Mouse (Mus musculus): ENCODE data around the gene Ttc7. TPM values are rescaled to one million over a fixed set of nuclear protein-coding genes. Genes with fewer than 3 reads are reported as not detected.
"Not testable (repeated sequence)": the region's sequence is repeated elsewhere in the genome, so short reads cannot be mapped to it uniquely, and the experiment has no call there.

The Ttc7 gene
- polyA plus RNA-seq, 1 experiment = 8.9 TPM

DNA sequence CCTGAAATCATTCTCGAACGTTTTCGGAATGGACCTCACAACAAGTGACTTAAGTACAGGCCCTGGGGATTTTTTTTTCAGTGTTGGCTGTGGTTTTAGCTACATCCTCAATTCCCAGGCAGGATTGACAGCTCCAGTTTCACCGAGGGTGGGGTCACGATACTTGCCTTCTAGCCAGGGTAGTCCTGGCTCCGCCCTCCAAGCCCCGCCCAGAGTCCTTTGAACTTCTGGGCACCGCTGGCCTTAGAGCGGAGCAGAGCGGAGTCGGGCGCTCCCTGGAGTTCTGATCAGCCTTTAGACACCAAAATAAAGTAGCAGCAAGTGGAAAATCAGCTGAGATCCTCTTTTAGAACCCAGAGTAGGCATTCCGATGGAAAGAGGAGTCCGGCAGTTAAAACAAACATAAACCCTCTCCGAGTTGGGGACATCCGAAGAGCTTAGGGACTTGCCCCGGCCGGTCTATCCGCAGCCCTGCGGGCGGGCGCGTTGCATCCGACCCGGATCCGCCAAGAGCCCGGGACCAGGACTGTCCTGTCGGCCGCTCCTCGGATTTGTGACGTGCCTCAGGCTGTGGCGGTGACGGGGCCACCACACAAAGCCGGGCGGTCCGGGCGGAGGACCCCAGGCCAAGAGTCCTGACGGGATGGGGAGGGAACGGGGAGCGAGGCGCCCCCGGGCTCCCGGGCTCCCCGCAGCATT lies 530 bp upstream of the Ttc7 start:
- peak overlapping the region; percentile 78 for H3K4me3 ChIP-seq (ENCODE audit: insufficient read depth, low read depth, low read length)
- peak overlapping the region; percentile 71 for H3K27ac ChIP-seq (replicated peaks; ENCODE audit: low read depth, low read length)
- H3K4me1 ChIP-seq (ENCODE audit: control insufficient read depth, insufficient read depth, insufficient read length, low read length) = peaks cover 2% of the 10 kb centered on the region; the same call in 1 of the 2 replicates

DNA sequence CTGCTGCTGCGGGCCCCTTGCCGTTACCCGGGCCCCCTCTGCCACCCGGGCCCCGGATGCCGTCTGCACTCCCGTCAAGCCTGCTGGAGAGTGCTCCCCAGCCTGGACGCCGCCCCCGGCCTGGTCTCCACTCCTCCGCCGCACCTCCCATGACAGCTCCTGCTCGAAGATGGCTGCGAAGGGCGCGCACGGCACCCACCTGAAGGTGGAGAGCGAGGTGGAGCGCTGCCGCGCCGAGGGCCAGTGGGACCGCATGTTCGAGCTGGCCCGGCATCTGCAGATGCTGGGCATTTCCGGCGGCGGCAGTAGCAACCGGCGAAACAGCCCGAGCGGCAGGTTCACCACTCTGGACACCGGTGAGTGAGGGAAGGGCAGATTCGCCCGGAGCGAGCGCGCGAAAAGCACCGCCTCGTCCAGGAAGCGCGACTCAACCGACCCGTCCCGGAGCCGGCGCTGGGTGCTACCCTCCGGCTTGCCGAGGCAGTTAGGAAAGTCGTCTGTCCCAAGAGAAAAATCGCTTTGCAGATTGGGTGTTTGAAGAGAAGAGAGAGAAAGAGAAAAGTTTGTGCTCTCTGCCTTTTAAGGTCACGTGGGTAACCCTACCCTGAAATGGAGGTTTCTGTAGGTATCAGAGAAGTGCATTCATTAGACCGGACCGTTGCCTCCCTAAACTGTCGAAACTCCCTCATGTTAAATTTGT lies 519 bp downstream of the Ttc7 start:
- Histone ChIP-seq H3K4me3 (ENCODE audit: insufficient read depth, low read depth, low read length) (peak overlapping the region; percentile 78), H3K4me1 (ENCODE audit: control insufficient read depth, insufficient read depth, insufficient read length, low read length) (peaks cover 2% of the 10 kb centered on the region; the same call in 1 of the 2 replicates), H3K27ac (replicated peaks; ENCODE audit: low read depth, low read length) (no peak overlapping the region)

DNA sequence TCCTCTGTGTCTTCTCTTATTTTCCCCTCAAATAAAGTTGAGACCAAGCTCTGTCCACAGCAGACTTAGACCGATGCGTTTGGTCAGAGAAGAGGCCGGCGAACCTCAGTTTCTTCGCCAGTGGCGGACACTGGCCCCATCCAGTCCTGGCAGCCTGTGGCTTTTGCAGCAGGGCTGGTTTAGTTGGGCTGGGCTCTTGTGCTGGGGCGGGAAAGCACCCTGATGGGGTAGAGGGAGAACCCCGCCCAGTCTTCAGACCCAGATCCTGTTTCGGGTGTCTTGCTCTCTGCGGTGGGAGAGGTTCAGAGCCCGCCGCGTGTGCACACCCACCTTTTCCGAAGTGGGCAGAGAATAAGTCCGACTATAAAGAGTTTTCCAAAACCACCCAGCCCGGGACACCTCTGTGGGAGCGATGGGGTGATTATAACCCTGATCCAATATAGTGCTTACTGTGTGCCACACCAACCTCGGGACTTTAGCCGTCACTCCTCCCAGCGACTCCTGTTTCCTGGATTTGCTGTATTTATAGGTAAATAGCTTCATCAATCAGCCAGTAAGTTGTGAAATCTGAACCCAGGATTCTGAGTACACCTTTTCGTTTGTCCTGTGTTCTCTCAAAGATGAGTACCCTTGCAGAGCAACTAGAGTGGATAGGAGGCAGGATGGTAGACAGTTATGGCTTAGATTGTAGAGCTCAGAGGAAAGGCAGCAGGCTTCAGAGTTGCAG lies 1.2 kb downstream of the Ttc7 start:
- Histone ChIP-seq H3K4me1 (ENCODE audit: control insufficient read depth, insufficient read depth, insufficient read length, low read length) (peaks cover 2% of the 10 kb centered on the region; the same call in 1 of the 2 replicates), H3K27ac (replicated peaks; ENCODE audit: low read depth, low read length) (no peak overlapping the region), H3K4me3 (ENCODE audit: insufficient read depth, low read depth, low read length) (peak overlapping the region; percentile 78)

DNA sequence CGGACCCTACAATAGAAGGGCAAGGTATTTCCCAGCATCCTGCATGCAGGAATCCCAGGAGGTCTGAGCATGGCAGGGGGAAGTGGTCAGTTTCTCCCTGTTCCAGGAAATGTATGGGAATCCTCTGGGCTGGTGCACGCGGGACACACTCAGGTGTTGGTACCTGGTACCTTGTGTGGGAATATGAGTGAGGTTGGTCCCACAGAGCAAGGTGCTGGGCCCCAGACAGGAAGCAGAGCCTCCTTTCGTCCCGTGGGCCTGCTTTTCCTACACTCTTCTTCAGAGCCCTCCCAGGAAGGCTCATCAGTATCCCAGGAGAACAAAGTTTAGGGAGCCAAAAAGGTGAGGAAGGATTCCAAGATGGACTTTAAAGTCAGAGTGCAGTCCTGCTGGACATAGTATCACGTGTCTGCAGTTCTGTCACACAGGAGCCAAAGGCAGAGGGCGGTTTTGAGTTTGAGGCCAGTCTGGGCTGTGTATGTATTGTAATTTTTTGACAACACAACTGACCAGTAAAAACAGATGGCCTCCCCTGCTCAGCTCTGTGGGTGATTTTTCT lies 1.9 kb downstream of the Ttc7 start:
- peaks cover 2% of the 10 kb centered on the region; the same call in 1 of the 2 replicates for H3K4me1 ChIP-seq (ENCODE audit: control insufficient read depth, insufficient read depth, insufficient read length, low read length)
- peak overlapping the region; percentile 78; the same call in 1 of the 2 replicates for H3K4me3 ChIP-seq (ENCODE audit: insufficient read depth, low read depth, low read length)
- H3K27ac ChIP-seq (replicated peaks; ENCODE audit: low read depth, low read length) = no peak overlapping the region

DNA sequence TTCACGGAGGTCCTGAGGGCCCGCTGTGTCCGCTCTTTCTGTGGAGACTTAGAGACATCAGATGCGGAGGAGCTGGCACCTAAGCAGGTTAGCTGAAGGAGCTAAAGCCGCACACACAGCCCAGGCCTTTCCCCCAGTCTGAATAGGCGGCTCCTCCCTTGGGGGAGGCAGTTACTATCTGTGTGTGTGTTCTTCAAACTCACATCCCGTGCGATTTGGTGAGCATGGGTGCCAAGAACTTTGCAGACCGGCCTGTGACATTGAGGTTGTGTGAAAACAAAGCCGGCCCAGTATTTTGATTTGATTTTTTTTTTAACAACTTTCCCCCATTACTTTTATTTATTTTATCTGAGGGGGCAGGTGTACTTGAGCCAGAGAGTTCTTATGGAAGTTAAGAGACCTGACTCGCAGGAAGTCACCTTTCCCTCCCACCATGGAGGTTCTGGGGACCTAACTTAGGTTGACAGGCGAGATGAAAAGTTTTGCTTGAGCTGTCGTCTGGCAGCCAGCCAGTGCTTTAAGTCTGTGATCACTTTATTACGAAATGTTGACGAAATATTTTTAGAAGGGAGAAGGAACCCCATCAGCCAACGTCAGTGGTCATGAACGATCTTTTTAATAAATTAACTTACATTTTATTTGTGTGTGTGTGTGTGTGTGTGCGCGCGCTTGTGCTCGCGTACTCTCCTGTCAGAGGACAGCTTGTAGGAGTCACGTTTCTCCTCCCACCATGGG lies 3.2 kb downstream of the Ttc7 start:
- H3K4me3 ChIP-seq (ENCODE audit: insufficient read depth, low read depth, low read length) = no peak overlapping the region
- peaks cover 2% of the 10 kb centered on the region; the same call in 1 of the 2 replicates for H3K4me1 ChIP-seq (ENCODE audit: control insufficient read depth, insufficient read depth, insufficient read length, low read length)
- H3K27ac ChIP-seq (replicated peaks; ENCODE audit: low read depth, low read length) = no peak overlapping the region

DNA sequence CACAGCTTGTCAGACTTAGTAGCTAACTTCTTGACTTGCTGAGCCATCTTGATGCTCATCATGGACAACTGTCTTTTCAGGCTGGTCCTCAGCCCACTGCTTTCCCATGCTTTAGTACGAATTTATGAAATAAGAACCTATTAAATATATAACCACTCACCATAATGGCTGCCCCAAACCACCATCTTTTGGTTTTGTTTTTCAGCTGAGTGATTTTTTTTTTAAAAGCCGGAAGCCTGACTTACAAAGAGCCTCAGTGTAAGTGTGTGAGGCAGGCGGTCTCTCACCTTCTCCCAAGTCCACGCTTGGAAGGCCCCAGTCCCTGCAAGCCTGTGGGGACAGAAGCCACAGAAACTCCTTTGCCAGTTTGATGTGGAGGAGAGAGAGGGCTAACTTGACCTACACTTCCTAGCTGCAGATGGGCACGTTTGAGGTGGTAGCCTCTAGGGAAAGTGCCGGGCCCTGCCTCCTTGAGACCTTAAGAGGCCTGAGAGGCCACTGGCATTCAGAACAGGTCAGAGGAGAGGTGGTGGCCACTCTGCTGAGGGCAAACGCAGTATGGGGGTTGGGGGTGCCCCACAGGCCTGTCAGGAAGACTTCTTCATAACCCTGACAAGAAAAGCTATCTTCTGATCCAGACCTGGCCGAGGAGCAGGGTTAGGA lies 3.9 kb downstream of the Ttc7 start:
- no peaks in the 10 kb centered on the region for H3K4me1 ChIP-seq (ENCODE audit: control insufficient read depth, insufficient read depth, insufficient read length, low read length)
- H3K4me3 ChIP-seq (ENCODE audit: insufficient read depth, low read depth, low read length) = no peak overlapping the region
- no peak overlapping the region for H3K27ac ChIP-seq (replicated peaks; ENCODE audit: low read depth, low read length)

DNA sequence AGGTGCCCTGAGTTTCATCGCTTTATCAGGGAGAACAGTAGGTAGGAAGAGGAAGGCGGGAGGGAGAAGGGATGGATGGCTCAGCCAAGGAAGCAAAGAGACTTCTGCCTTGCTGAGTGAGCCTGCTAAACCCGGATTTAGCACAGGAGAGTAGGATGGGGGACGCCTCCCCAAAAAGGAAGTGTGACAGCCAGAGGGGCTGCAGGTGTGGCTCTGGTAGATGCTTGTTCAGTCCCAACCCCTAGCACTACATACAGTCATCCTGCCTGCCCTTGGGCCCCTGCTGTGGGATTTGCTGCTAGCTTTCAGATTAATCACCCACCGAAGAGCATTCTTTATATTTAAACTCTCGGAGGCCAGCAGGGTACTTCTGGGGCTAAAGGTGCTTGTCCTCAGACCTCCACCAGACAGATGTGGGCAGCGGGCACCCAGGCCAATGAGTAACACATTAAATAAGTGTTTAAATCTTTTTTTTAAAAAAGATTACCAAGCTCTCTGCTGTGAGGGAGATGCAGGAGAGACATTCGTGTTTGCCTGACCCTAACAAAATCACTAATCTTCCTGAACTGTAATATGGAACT lies 4.6 kb downstream of the Ttc7 start:
- no peak overlapping the region for H3K4me3 ChIP-seq (ENCODE audit: insufficient read depth, low read depth, low read length)
- H3K4me1 ChIP-seq (ENCODE audit: control insufficient read depth, insufficient read depth, insufficient read length, low read length) = no peaks in the 10 kb centered on the region
- H3K27ac ChIP-seq (replicated peaks; ENCODE audit: low read depth, low read length) = no peak overlapping the region

DNA sequence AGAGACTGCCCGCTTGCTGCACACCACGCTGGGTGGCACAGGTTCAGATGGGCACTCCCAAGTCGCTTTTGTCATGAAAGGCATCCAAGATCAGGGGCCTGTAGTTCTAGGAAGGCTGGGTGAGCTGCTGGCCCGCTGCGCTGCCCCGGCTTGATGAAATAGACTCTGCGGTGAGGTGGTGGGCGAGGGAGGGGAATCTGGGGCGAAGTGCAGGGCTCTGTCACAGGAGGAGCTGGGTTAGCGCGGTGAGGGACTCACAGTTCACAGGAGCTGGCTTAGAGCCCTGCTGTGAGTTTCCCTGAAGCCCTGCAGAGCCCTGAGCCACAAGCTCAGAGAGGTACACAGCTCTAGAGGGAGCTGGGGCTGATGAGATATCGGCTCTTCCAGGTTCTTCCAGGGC lies 5.4 kb downstream of the Ttc7 start:
- Histone ChIP-seq H3K4me1 (ENCODE audit: control insufficient read depth, insufficient read depth, insufficient read length, low read length) (no peaks in the 10 kb centered on the region), H3K27ac (replicated peaks; ENCODE audit: low read depth, low read length) (no peak overlapping the region), H3K4me3 (ENCODE audit: insufficient read depth, low read depth, low read length) (no peak overlapping the region)

DNA sequence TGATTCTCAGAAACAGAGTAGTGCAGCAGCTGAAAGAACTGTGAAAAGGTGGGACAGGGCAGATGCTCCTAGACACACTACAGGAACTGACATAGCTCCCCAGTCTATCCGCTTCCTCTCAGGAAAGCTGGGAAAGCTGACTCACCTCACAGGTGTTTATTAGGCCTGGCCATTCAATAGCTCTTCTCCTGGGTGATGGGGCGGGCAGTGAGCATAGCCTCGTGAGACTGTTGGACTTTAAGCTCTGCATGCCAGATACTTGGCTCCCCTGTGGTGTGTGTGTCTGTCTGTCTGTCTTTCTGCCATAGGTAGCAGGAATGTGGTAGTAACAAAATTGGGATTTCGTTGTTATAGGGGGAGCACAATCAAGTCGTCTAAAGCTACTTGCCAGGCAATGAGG lies 6.7 kb downstream of the Ttc7 start:
- Histone ChIP-seq H3K27ac (replicated peaks; ENCODE audit: low read depth, low read length) (no peak overlapping the region), H3K4me3 (ENCODE audit: insufficient read depth, low read depth, low read length) (no peak overlapping the region), H3K4me1 (ENCODE audit: control insufficient read depth, insufficient read depth, insufficient read length, low read length) (no peaks in the 10 kb centered on the region)

DNA sequence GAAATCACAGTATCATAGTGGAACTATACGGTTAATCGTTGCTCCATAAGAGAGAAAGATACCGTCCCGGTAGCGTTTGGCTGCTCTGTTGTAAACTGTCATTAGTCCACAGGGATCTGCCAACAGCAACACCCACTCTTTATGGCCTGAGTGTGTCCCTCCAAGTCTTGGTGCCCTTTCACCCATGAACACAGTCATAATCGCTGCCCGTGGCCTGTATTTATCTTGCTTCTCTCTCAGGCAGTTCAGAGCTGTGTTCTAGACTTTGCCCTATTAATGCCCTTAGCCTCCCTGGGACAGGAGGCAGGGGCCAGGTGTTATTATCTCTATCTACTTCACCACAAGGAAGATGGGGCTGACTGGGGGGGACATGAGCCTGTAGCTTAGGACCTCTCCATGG lies 8.4 kb downstream of the Ttc7 start:
- Histone ChIP-seq H3K4me3 (ENCODE audit: insufficient read depth, low read depth, low read length) (no peak overlapping the region), H3K4me1 (ENCODE audit: control insufficient read depth, insufficient read depth, insufficient read length, low read length) (no peaks in the 10 kb centered on the region), H3K27ac (replicated peaks; ENCODE audit: low read depth, low read length) (no peak overlapping the region)

DNA sequence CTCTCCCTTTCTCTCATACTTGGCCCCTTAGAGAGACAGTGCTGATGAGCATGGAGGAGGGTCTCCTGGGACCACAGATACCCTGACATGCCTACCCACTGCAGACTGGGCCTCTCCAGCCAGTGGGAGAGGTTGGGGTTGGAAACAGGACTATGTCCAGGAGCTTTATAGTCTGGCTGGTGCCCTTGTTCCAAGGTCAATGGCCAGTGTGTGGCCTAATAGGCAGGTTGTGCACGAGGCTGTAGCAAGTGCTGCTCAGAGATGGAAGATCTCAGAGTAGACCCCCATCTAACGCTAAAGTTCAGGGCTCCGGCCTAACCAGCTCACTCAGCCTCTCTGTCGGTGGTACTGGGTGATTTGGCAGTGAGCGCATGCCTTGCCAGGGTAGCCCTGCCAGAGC lies 9.1 kb downstream of the Ttc7 start:
- Histone ChIP-seq H3K4me3 (ENCODE audit: insufficient read depth, low read depth, low read length) (no peak overlapping the region), H3K4me1 (ENCODE audit: control insufficient read depth, insufficient read depth, insufficient read length, low read length) (no peaks in the 10 kb centered on the region), H3K27ac (replicated peaks; ENCODE audit: low read depth, low read length) (no peak overlapping the region)

DNA sequence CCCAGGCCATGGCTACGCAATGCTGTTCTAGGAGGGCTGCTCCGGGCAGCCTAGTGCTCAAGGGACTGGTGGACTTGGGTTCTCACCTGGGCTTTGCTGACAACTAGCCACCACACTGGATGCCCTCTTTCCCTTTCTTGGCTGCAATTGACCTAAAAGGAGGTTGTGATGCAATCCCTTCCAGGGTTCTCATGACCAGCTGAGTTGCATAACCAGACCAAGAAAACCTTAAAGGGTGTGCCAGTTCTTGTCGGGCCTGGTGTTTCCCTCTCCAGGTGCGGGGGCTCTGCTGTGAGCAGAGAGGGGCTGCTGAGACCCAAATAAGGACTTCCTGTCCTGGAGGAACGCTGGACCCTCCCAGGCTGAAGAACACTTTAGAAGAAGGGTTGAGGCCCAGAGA lies 10.4 kb downstream of the Ttc7 start:
- no peaks in the 10 kb centered on the region for H3K4me1 ChIP-seq (ENCODE audit: control insufficient read depth, insufficient read depth, insufficient read length, low read length)
- H3K4me3 ChIP-seq (ENCODE audit: insufficient read depth, low read depth, low read length) = no peak overlapping the region
- H3K27ac ChIP-seq (replicated peaks; ENCODE audit: low read depth, low read length) = no peak overlapping the region

DNA sequence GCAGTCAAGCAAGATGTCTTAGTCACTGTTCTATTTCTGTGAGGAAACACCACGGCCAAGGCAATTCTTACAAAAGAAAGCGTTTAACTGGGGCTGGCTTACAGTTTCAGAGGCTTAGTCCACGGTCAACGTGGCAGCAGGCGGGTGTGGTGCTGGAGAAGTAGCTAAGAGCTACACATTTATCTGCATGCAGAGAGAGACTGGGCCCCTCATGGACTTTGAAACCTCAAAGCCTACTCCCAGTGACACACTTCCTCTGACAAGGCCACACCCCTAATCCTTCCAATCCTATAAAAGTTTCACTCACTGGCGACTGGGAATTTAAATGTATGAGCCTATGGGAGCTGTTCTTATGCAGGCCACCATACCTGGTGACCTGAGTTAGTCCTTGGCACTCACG lies 13.1 kb downstream of the Ttc7 start:
- Histone ChIP-seq H3K4me1 (ENCODE audit: control insufficient read depth, insufficient read depth, insufficient read length, low read length) (peaks cover 4% of the 10 kb centered on the region; the same call in 1 of the 2 replicates), H3K27ac (replicated peaks; ENCODE audit: low read depth, low read length) (no peak overlapping the region), H3K4me3 (ENCODE audit: insufficient read depth, low read depth, low read length) (no peak overlapping the region)

DNA sequence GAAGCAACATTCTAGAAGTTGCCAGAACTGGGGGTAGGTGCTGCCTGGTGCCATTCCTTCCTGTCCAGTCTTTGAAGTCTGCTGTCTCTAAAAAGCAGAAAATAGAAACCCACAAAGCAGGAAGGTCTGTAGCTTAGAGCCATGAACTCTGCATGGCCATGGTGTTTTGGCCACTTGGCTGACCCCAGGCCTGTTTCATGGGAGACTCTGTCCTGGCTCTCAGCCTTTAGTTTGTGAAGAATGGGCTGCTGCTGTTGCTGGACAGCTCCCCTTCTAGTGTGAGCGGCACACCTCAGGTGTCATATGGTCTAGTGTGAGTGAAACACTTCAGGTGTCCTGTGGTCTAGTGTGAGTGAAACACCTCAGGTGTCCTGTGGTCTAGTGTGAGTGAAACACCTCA lies 14.0 kb downstream of the Ttc7 start:
- H3K4me1 ChIP-seq (ENCODE audit: control insufficient read depth, insufficient read depth, insufficient read length, low read length); H3K4me3 ChIP-seq (ENCODE audit: insufficient read depth, low read depth, low read length); H3K27ac ChIP-seq (replicated peaks; ENCODE audit: low read depth, low read length): not testable (repeated sequence)

Data from brown adipose tissue, adult 24 weeks (tissue).